Mouse (Mus musculus) liver, embryonic 13.5 days (tissue): Measurements from ENCODE around the gene Cyp4f40. TPM values are rescaled to one million over a fixed set of nuclear protein-coding genes. Genes with fewer than 3 reads are reported as not detected.
"Not testable (repeated sequence)": the region's sequence is repeated elsewhere in the genome, so short reads cannot be mapped to it uniquely, and the experiment has no call there.

Experiments
- ATAC-seq: fragments of 200-750 bp; cut with Nextera tagmentation; 2 replicates; pipeline ENCODE4 v1.8.0; 2017; ENCODE audit warnings: low read depth, mild to moderate bottlenecking, moderate number of reproducible peaks, moderate library complexity
- DNase-seq: peaks from one replicate; pipeline ENCODE4 v3.0.0; 2022
- H3K27ac ChIP-seq: fragments of 300-500 bp; sonication (generic); 2 replicates; pipeline ENCODE4 v1.5.1; 2015; ENCODE audit warnings: moderate library complexity, mild to moderate bottlenecking, inconsistent platforms
- H3K27me3 ChIP-seq: fragments of 300-500 bp; sonication (generic); 2 replicates; pipeline ENCODE4 v1.6.1; 2015; ENCODE audit warnings: mild to moderate bottlenecking, inconsistent platforms
- H3K36me3 ChIP-seq: fragments of 300-500 bp; sonication (generic); 2 replicates; pipeline ENCODE4 v1.6.1; 2015; ENCODE audit warnings: mild to moderate bottlenecking, inconsistent platforms
- H3K4me1 ChIP-seq: fragments of 300-500 bp; sonication (generic); replicated peaks from 2 replicates; pipeline ENCODE4 v1.6.1; 2015; ENCODE audit warnings: inconsistent platforms
- H3K4me2 ChIP-seq: fragments of 300-500 bp; sonication (generic); 2 replicates; pipeline ENCODE4 v1.6.1; 2015; ENCODE audit warnings: inconsistent platforms, mild to moderate bottlenecking, moderate library complexity
- H3K4me3 ChIP-seq: fragments of 300-500 bp; sonication (generic); replicated peaks from 2 replicates; pipeline ENCODE4 v1.5.1; 2015; ENCODE audit warnings: mild to moderate bottlenecking, inconsistent platforms
- H3K9ac ChIP-seq: fragments of 300-500 bp; sonication (generic); 2 replicates; pipeline ENCODE4 v1.6.1; 2015; ENCODE audit warnings: mild to moderate bottlenecking, inconsistent platforms
- H3K9me3 ChIP-seq: fragments of 300-500 bp; sonication (generic); replicated peaks from 2 replicates; pipeline ENCODE4 v1.6.1; 2016; ENCODE audit warnings: inconsistent platforms
- WGBS: fragments of 180-500 bp; shearing (Covaris S2); methylation state at CpG from one replicate; pipeline ENCODE4 v1.1.7; 2015; ENCODE audit not compliant: insufficient replicate concordance; 5-methylcytosine and 5-hydroxymethylcytosine counted together
- polyA plus RNA-seq: library from polyadenylated mRNA; unstranded; fragments of >200 nt; fragmentation: Nextera tagmentation; extraction: Ambion mirVana; gene quantifications from 2 replicates; pipeline ENCODE4 v1.2.1, GENCODE M21; 2015

The Cyp4f40 gene
- polyA plus RNA-seq, 1 experiment from 2014 or later: not detected

- not testable (repeated sequence) for H3K9me3 ChIP-seq, H3K27me3 ChIP-seq, H3K4me1 ChIP-seq, H3K4me3 ChIP-seq, H3K36me3 ChIP-seq, DNase-seq, H3K4me2 ChIP-seq, ATAC-seq, H3K27ac ChIP-seq, H3K9ac ChIP-seq
These were observed 51.8 kb downstream of the Cyp4f40 start for GRCm38 (mm10) chr17:32710541-32710940.

DNA sequence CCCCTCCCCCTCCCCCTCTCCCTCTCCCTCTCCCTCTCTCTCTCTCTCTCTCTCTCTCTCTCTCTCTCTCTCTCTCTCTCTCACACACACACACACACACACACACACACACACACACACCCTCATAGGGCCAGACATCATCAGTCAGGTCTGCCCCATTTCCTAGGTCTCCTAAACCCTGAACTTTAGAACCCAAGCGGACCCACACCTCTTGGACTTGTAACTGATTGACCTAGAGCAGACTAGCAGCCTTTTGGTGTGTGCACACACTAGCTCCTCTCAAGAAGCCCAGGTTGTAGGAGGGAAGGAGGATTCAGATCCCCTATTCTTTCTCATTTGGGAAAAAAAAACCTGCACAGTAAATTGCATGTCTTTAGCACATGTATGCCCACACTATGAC lies 63.5 kb downstream of the Cyp4f40 start:
- not testable (repeated sequence) for H3K9ac ChIP-seq, H3K36me3 ChIP-seq, H3K9me3 ChIP-seq, H3K4me3 ChIP-seq, H3K27ac ChIP-seq, H3K4me1 ChIP-seq, ATAC-seq, H3K4me2 ChIP-seq, H3K27me3 ChIP-seq, DNase-seq
- WGBS: 69% methylated on average over 1 of the region's 1 CpGs

DNA sequence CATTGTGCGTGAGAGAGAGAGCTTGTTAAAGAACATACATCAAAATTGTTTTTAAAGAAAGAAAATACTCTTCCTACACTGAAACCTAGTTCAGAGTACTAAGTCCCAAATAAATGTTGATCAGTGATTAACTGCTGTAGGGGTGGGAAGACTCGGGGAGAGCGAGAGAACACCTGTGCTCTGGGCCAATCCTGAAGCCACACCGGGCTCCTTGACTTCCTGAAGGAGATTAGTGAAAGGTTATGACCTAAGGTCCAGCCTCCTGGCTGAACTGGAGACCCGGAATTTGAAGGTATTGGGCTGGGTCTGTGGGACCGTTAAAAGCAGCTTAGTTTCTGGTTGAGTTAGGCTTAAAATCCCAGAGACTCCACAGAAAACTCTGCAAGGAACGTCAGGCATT lies 64.1 kb downstream of the Cyp4f40 start:
- WGBS: 67% methylated on average over 7 of the region's 7 CpGs
- ATAC-seq: no peak
- H3K27me3 ChIP-seq: no peaks in the 10 kb centered on the region

DNA sequence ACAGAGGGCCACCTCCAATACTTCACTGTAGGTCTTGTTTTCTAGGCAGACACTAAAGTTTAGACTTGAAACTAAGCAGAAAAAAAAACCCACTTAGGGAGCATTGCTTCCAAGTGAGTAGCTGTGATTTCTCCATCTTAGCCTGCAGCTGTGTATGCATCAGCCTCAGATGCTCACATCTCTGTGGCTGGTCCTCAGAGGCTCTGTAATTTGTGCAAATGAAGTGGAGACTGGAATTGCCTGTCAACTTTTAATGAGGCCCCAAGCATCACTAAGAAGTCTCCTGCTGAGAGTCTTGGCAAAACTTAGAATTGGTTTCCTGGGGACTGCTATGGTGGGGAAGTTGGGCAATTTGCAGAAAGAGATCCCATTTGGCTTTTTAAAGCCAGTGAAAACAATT lies 67.7 kb downstream of the Cyp4f40 start:
- H3K4me3 ChIP-seq, DNase-seq: not testable (repeated sequence)

More for the DNA sequence above, 64.1 kb downstream of the Cyp4f40 start:
- no peak for DNase-seq
- no peak overlapping the region for H3K9ac ChIP-seq
- H3K4me3 ChIP-seq: no peak overlapping the region
- H3K27ac ChIP-seq: no peak overlapping the region
- H3K9me3 ChIP-seq: no peaks in the 10 kb centered on the region
- no peaks in the 10 kb centered on the region for H3K4me1 ChIP-seq
- H3K4me2 ChIP-seq: no peak overlapping the region
- H3K36me3 ChIP-seq: no peaks in the 10 kb centered on the region

More for the DNA sequence above, 67.7 kb downstream of the Cyp4f40 start:
- not testable (repeated sequence) for ATAC-seq, H3K27me3 ChIP-seq, H3K4me2 ChIP-seq, H3K4me1 ChIP-seq, H3K27ac ChIP-seq, H3K9me3 ChIP-seq, H3K9ac ChIP-seq, H3K36me3 ChIP-seq

Other genes starting within 250 kb of the Cyp4f40 start
- gene Pglyrp2, start 234.7 kb upstream of the Cyp4f40 start, polyA plus RNA-seq: 2.3 and 2.6 TPM in 2 replicates
- gene Cyp4f39, start 206.2 kb upstream of the Cyp4f40 start, polyA plus RNA-seq: 0.46 and 1.0 TPM in 2 replicates
- gene Cyp4f17, start 152.8 kb upstream of the Cyp4f40 start, polyA plus RNA-seq: 0.47 and 0.60 TPM in 2 replicates
- gene Cyp4f16, start 122.3 kb upstream of the Cyp4f40 start, polyA plus RNA-seq: 4.0 and 4.2 TPM in 2 replicates
- not detected in 2 replicates for gene Cyp4f37, start 37.6 kb upstream of the Cyp4f40 start, polyA plus RNA-seq
- 2.7 and 3.5 TPM in 2 replicates for gene Cyp4f15, start 26.7 kb downstream of the Cyp4f40 start, polyA plus RNA-seq
- gene Zfp871, start 129.4 kb downstream of the Cyp4f40 start, polyA plus RNA-seq: 10.1 and 12.4 TPM in 2 replicates
- gene Zfp811, start 151.0 kb downstream of the Cyp4f40 start, polyA plus RNA-seq: 0.09 and 0.15 TPM in 2 replicates
- 1.7 and 2.0 TPM in 2 replicates for gene Zfp799, start 171.4 kb downstream of the Cyp4f40 start, polyA plus RNA-seq
- gene Zfp870, start 232.7 kb downstream of the Cyp4f40 start, polyA plus RNA-seq: 1.9 and 2.0 TPM in 2 replicates